Mouse (Mus musculus) activated CD4-positive, CD25-positive, alpha-beta regulatory T cell, adult 4 months (primary cell): ENCODE measurements around the gene Bche. TPM values are rescaled to one million over a fixed set of nuclear protein-coding genes. Genes with fewer than 3 reads are reported as not detected.

Experiments
- ATAC-seq: one replicate; pipeline ENCODE4 v1.8.0; 2017
- polyA plus RNA-seq, 2 experiments: library from polyadenylated mRNA; unstranded; fragments of 100-300 nt; shearing (Covaris generic); gene quantifications; one replicate each; pipeline ENCODE4 v1.2.1; 2017

Bche gene
- polyA plus RNA-seq = not detected

GRCm38 (mm10) chr3:73708410-73708714 is at the start of gene Bche:
Gene Bche (minus strand): TSS chr3:73708415.
- no peak for ATAC-seq

- ATAC-seq = no peak
Observed at GRCm38 (mm10) chr3:73741998-73742397, 33.8 kb upstream of the Bche start.

GRCm38 (mm10) chr3:73731677-73732076 is 23.5 kb upstream of the Bche start:
- ATAC-seq = no peak

- no peak for ATAC-seq
Observed at GRCm38 (mm10) chr3:73729511-73729910, 21.3 kb upstream of the Bche start.

GRCm38 (mm10) chr3:73725711-73726110 is 17.5 kb upstream of the Bche start:
- no peak for ATAC-seq

- ATAC-seq = no peak
Observed at GRCm38 (mm10) chr3:73724869-73725268, 16.7 kb upstream of the Bche start.

- no peak for ATAC-seq
Observed at GRCm38 (mm10) chr3:73717610-73718284, 9.5 kb upstream of the Bche start.

GRCm38 (mm10) chr3:73709871-73710270 is 1.7 kb upstream of the Bche start:
- no peak for ATAC-seq

- no peak for ATAC-seq
Observed at GRCm38 (mm10) chr3:73707461-73708409, 480 bp downstream of the Bche start.

GRCm38 (mm10) chr3:73706544-73706943 is 1.7 kb downstream of the Bche start:
- no peak for ATAC-seq

- no peak for ATAC-seq
Observed at GRCm38 (mm10) chr3:73698889-73699288, 9.3 kb downstream of the Bche start.

- no peak for ATAC-seq
Observed at GRCm38 (mm10) chr3:73673333-73673732, 34.9 kb downstream of the Bche start.

- no peak for ATAC-seq
Observed at GRCm38 (mm10) chr3:73668172-73668571, 40.0 kb downstream of the Bche start.

GRCm38 (mm10) chr3:73667245-73668131 is 40.7 kb downstream of the Bche start:
- ATAC-seq = no peak

GRCm38 (mm10) chr3:73650281-73650680 is 57.9 kb downstream of the Bche start:
- no peak for ATAC-seq

GRCm38 (mm10) chr3:73647064-73647463 is 61.2 kb downstream of the Bche start:
- no peak for ATAC-seq

GRCm38 (mm10) chr3:73611421-73611820 is 96.8 kb downstream of the Bche start:
- ATAC-seq = no peak

- no peak for ATAC-seq
Observed at GRCm38 (mm10) chr3:73591757-73592533, 116.3 kb downstream of the Bche start.
